Mouse (Mus musculus): Measurements from ENCODE around the gene Scd3. TPM values are rescaled to one million over a fixed set of nuclear protein-coding genes. Genes with fewer than 3 reads are reported as not detected.
"Not testable (repeated sequence)": the region's sequence is repeated elsewhere in the genome, so short reads cannot be mapped to it uniquely, and the experiment has no call there.

Gene Scd3
- polyA plus RNA-seq, 1 experiment, result 0.13 TPM

DNA sequence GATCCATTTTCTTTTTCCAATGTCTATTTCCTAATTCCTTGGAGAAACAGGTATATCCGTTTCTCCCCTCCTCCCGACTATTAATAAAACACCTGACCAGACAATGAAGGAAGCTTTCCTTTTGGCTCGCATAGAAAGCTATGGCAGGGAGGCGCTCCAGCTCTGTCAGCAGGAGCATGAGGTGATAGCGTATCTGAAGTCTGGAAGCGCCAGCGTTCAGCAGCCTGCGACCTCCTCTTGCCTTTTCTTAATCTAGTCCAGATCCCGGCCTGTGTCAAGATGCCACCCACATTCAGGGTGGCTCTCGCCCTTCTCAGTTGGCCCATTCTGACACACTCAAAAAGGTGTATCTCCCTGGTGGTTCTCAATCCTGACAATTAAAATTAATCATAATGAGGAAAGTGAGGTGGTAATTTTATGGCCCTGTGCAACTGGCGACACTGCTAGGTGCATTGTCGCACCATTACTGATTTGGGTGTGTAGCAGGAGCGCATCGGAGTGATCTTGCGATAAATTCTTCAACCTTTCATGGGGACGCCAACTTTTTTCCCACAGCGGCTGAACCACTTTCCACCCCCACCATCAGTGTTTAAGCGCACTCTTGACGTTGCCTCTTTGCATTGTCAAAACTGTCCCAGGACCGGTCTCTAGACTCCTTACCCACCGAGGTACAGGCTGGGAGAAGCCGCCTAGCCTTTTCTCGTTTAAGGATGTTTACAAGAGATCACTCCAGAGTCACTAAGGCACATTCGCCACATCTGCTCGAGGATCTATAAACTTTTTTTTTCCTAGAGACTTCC lies 44.4 kb downstream of the Scd3 start:
- no peak for DNase-seq
- peaks cover 8% of the 10 kb centered on the region; the same call in 1 of the 2 replicates for H3K4me1 ChIP-seq (ENCODE audit: control insufficient read depth, insufficient read depth, low read length)
- WGBS, result 14% methylated on average over 25 of the region's 25 CpGs
- H3K36me3 ChIP-seq (ENCODE audit: control insufficient read depth, insufficient read depth, low read length), result no peaks in the 10 kb centered on the region
- peak overlapping the region; percentile 38 for H3K4me3 ChIP-seq (ENCODE audit: insufficient read depth, low read depth, low read length)
- no peaks in the 10 kb centered on the region for H3K27me3 ChIP-seq (replicated peaks; ENCODE audit: control insufficient read depth, insufficient read depth, low read length)
- H3K27ac ChIP-seq (ENCODE audit: insufficient read depth, low read depth, low read length), result peak overlapping the region; percentile 42
- no peak for TF ChIP-seq POLR2A (IDR thresholded peaks at IDR 0.05; ENCODE audit: low read depth, low read length)

DNA sequence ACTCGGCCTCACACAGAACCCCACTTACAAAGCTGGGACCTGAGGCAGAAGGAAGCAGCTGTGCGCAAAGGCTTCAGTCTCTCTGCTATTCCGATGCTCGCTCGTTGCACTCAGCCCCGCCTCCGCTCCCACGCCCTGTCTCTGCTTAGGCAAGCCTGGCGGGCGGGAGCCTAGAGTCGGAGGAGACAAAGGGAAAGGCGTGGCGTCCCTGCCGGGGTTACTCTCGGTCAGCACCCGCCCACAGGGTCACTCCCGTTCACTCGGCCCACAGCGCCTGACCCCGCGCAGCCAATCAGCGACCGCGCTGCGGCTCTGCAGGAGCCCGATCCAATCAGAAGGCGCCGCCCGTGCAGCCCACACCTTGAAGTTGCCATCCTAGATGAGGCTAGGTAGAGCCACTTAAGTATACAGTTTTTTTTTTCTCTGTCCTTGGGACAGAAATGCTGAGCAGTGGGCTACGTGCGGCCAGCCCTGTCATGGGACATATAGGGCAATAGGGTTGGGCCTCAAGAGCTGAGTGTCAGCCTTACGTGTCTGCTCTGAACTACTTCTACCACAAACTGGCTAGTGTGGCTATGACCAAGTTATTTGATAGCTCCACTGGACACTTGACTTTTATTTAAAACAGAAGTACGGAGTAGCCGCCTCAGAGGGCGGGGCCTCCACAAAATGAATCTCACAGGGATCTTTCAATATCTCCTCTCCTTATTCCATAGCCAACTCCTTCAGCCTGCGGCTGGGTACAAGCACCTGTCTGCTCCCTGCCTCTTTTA lies 45.2 kb downstream of the Scd3 start:
- no peaks in the 10 kb centered on the region for H3K36me3 ChIP-seq (ENCODE audit: control insufficient read depth, insufficient read depth, low read length)
- no peaks in the 10 kb centered on the region for H3K27me3 ChIP-seq (replicated peaks; ENCODE audit: control insufficient read depth, insufficient read depth, low read length)
- peak; percentile 98 for DNase-seq
- H3K27ac ChIP-seq (ENCODE audit: insufficient read depth, low read depth, low read length), result peak overlapping the region; percentile 79
- 4% methylated on average over 36 of the region's 36 CpGs for WGBS
- TF ChIP-seq POLR2A (IDR thresholded peaks at IDR 0.05; ENCODE audit: low read depth, low read length) (peak; percentile 43), CTCF (conservative IDR thresholded peaks at IDR 0.05; ENCODE audit: insufficient read depth, insufficient read length, low read depth, low read length) (no peak)
- H3K4me1 ChIP-seq (ENCODE audit: control insufficient read depth, insufficient read depth, low read length), result peaks cover 10% of the 10 kb centered on the region; the same call in 1 of the 2 replicates
- peak overlapping the region; percentile 38 for H3K4me3 ChIP-seq (ENCODE audit: insufficient read depth, low read depth, low read length)

DNA sequence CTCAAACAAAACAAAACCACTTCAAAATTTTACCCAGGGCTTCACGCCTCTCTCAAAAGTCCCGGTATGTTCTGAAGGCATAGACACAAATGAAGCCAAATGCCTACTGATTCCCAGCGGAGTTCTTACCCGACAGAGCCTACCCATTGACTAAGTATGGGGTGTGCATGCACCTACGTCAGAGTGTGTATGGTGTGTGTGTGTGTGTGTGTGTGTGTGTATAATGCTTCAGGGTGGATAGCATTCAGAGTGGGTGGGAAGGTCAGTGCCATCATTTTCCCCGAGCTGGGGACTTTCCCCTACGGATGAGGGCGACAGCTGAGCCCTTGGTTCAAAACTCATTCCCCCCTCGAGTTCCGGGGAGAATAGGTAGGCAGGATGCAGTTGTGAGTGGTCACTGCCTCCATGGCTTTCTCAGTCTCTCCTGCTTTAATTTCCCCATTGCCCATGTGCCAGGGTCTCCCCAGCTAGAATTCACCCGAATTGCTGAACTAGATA lies 45.8 kb downstream of the Scd3 start:
- H3K4me1 ChIP-seq (ENCODE audit: control insufficient read depth, insufficient read depth, low read length), result peaks cover 16% of the 10 kb centered on the region; the same call in 1 of the 2 replicates
- H3K36me3 ChIP-seq (ENCODE audit: control insufficient read depth, insufficient read depth, low read length), result no peaks in the 10 kb centered on the region
- H3K4me3 ChIP-seq (ENCODE audit: insufficient read depth, low read depth, low read length), result no peak overlapping the region
- 72% methylated on average over 11 of the region's 11 CpGs for WGBS
- no peaks in the 10 kb centered on the region for H3K27me3 ChIP-seq (replicated peaks; ENCODE audit: control insufficient read depth, insufficient read depth, low read length)
- no peak overlapping the region for H3K27ac ChIP-seq (ENCODE audit: insufficient read depth, low read depth, low read length)
- no peak for DNase-seq
- no peak for TF ChIP-seq CTCF (conservative IDR thresholded peaks at IDR 0.05; ENCODE audit: insufficient read depth, insufficient read length, low read depth, low read length)
- no peak for TF ChIP-seq POLR2A (IDR thresholded peaks at IDR 0.05; ENCODE audit: low read depth, low read length)

DNA sequence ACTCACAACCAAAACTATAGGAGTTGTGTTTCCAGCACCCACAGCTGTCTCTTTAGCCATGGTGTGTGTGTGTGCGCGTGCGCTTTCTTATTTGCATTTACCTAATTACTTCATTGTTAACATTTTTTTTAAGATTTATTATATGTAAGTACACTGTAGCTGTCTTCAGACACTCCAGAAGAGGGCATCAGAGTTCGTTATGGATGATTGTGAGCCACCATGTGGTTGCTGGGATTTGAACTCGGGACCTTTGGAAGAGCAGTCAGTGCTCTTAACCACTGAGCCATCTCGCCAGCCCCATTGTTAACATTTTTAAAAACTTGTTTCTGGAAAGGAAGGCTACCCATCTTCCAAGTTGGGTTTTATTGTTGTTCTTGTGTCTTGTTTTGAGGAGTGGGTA lies 48.1 kb downstream of the Scd3 start:
- not testable (repeated sequence) for H3K27ac ChIP-seq (ENCODE audit: insufficient read depth, low read depth, low read length); H3K27me3 ChIP-seq (replicated peaks; ENCODE audit: control insufficient read depth, insufficient read depth, low read length); H3K36me3 ChIP-seq (ENCODE audit: control insufficient read depth, insufficient read depth, low read length); H3K4me3 ChIP-seq (ENCODE audit: insufficient read depth, low read depth, low read length); DNase-seq
- H3K4me1 ChIP-seq (ENCODE audit: control insufficient read depth, insufficient read depth, low read length), result peaks cover 16% of the 10 kb centered on the region; the same call in 1 of the 2 replicates
- WGBS, result 92% methylated on average over 6 of the region's 6 CpGs

DNA sequence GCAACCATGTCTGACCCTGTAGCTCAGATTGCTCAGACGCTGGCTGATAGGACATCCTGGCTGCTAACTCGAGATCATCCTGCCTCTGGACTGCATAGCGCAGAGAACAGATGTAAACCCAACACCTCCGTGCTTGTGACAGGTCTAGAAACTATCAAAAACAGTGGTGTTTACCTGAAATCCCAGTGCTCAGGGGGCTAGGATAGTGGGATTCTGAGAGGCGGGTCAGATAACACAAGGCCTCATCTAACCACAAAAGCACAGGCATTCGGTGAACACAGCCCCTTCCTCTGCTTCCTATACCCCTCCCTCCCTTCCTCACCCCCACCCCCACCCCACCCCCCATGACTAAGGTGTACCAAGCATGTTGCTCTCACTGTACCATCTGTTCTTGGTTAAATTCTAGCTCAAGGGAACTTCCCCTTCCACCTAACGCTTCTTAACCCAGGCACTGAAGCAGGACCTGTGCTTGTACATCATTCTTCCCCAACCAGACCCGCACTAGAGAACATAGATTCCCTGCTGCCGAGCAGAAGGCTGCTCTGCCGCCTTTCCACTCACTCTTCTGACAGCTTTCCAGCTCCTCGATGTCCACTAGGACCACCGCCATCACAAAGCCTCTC lies 49.0 kb downstream of the Scd3 start:
- TF ChIP-seq POLR2A (IDR thresholded peaks at IDR 0.05; ENCODE audit: low read depth, low read length) (no peak), CTCF (conservative IDR thresholded peaks at IDR 0.05; ENCODE audit: insufficient read depth, insufficient read length, low read depth, low read length) (no peak)
- peaks cover 16% of the 10 kb centered on the region; the same call in 1 of the 2 replicates for H3K4me1 ChIP-seq (ENCODE audit: control insufficient read depth, insufficient read depth, low read length)
- no peaks in the 10 kb centered on the region for H3K36me3 ChIP-seq (ENCODE audit: control insufficient read depth, insufficient read depth, low read length)
- no peaks in the 10 kb centered on the region for H3K27me3 ChIP-seq (replicated peaks; ENCODE audit: control insufficient read depth, insufficient read depth, low read length)
- WGBS, result 74% methylated on average over 12 of the region's 12 CpGs
- H3K4me3 ChIP-seq (ENCODE audit: insufficient read depth, low read depth, low read length), result no peak overlapping the region
- no peak overlapping the region for H3K27ac ChIP-seq (ENCODE audit: insufficient read depth, low read depth, low read length)
- DNase-seq, result no peak

DNA sequence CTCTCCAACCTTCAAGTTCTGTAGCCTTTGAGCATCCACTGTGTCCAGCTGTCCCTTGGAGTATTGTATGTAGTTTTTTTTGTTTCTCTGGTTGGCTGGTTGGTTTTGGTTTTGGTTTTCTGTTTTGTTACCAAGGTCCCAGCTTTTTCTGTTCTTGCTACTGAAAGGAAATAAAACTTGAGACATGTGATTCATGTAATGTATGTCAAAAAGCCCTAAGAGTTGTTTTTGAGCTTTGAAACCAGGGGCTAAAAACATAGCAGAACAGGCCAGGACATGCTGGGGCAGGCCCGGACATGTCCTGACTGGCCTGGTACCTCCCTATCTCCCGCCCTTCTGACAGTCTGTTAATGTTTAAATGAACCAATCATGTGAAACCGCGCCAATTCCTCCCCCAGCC lies 51.0 kb downstream of the Scd3 start:
- H3K36me3 ChIP-seq (ENCODE audit: control insufficient read depth, insufficient read depth, low read length); H3K27me3 ChIP-seq (replicated peaks; ENCODE audit: control insufficient read depth, insufficient read depth, low read length); H3K4me3 ChIP-seq (ENCODE audit: insufficient read depth, low read depth, low read length); H3K4me1 ChIP-seq (ENCODE audit: control insufficient read depth, insufficient read depth, low read length); DNase-seq: not testable (repeated sequence)
- H3K27ac ChIP-seq (ENCODE audit: insufficient read depth, low read depth, low read length), result peak overlapping the region; percentile 22; the same call in 1 of the 2 replicates
- WGBS, result 63% methylated on average over 4 of the region's 4 CpGs

DNA sequence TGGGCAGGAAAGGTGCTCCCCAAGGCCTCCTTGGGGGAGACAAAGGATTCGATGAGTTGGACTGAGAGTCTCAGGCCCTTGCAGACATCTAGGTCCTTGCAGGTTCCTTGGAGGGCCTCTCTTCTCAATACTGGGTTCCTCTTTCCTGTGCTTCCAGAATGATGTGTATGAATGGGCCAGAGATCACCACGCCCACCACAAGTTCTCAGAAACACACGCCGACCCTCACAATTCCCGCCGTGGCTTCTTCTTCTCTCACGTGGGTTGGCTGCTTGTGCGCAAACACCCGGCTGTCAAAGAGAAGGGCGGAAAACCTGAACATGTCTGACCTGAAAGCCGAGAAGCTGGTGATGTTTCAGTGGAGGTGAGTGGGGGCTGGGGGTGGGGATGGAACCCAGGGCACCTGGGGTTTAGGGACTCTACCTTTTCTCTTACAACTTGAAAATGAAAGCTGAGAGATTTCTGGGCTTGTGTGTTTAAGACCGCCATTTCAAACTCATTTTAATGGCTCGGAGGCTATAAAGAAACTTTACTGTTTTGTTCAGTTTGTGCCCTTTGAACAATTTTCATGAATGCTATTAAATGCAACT lies 54.4 kb downstream of the Scd3 start:
- 83% methylated on average over 13 of the region's 13 CpGs for WGBS
- TF ChIP-seq POLR2A (IDR thresholded peaks at IDR 0.05; ENCODE audit: low read depth, low read length), result no peak
- TF ChIP-seq CTCF (conservative IDR thresholded peaks at IDR 0.05; ENCODE audit: insufficient read depth, insufficient read length, low read depth, low read length), result no peak
- Histone ChIP-seq H3K27me3 (replicated peaks; ENCODE audit: control insufficient read depth, insufficient read depth, low read length) (no peaks in the 10 kb centered on the region), H3K4me3 (ENCODE audit: insufficient read depth, low read depth, low read length) (no peak overlapping the region), H3K27ac (ENCODE audit: insufficient read depth, low read depth, low read length) (no peak overlapping the region), H3K4me1 (ENCODE audit: control insufficient read depth, insufficient read depth, low read length) (peaks cover 8% of the 10 kb centered on the region; the same call in 1 of the 2 replicates), H3K36me3 (ENCODE audit: control insufficient read depth, insufficient read depth, low read length) (no peaks in the 10 kb centered on the region)
- no peak for DNase-seq

All from kidney, adult 2 months (tissue).